ENCODE assay signal across 15 mouse cellular contexts in genomic region chr17:87851456-87851855, GRCm38 (mm10). TPM values are rescaled to one million over a fixed set of nuclear protein-coding genes. Genes with fewer than 3 reads are reported as not detected.
DNase-seq lines count a peak whose midpoint lies in the region; ATAC-seq and TF ChIP-seq lines count a peak whose summit lies in the region.
"Had no signal": no experiment of that assay in that cellular context is flagged by ENCODE, and none has a peak within 500 bp of the region (broad histone marks: within the 10 kb centered on the region; RNA-seq: fewer than 3 reads in every experiment).

No protein-coding gene starts in this region.

- ATAC-seq in Patski: peak; percentile 95
- ATAC-seq in megakaryocyte, adult 5-6 weeks (ENCODE audit: poor library complexity, severe bottlenecking): no peak

- in situ Hi-C loops in Patski (cut with MboI; ENCODE audit: low pct_unique_long_range_greater_than_20kb): no loop called here

- no peaks in the 10 kb centered on the region for H3K27me3 ChIP-seq in Patski
- H3K27me3 ChIP-seq: embryonic facial prominence, embryonic 12.5 days had no signal

- POLR2A ChIA-PET in Patski (lab: Charles Lee): interaction anchor here (1.8 kb wide), 1 partner anchor 16 kb away, joined by 4 read pairs; no protein-coding TSS in a partner anchor

- TF ChIP-seq POLR2A in brain, embryonic 14.5 days (IDR thresholded peaks at IDR 0.05; ENCODE audit: borderline replicate concordance, extremely low read depth, insufficient read depth, insufficient read length, poor library complexity, severe bottlenecking): no peak

- CTCF ChIA-PET in Patski (lab: Charles Lee): interaction anchor here (1.0 kb wide), 1 partner anchor 12 kb away, joined by 3 read pairs; no protein-coding TSS in a partner anchor

- TF ChIP-seq CTCF in Patski (IDR thresholded peaks at IDR 0.05): no peak
- no peak for TF ChIP-seq CTCF in brain, embryonic 14.5 days (IDR thresholded peaks at IDR 0.05; ENCODE audit: borderline replicate concordance, extremely low read depth, insufficient read depth, insufficient read length)

- DNase-seq in retina, postnatal 1 day: peak; percentile 38
- no peak for DNase-seq in retina, embryonic 14.5 days (ENCODE audit: low spot score)
- peak; percentile 92 for DNase-seq in Patski (ENCODE audit: low read depth, low spot score)
- DNase-seq in brain, embryonic 14.5 days (ENCODE audit: low read depth): peak; percentile 24
- DNase-seq in urinary bladder, postnatal 36 days (ENCODE audit: low spot score in 2 of 2): no peak
- DNase-seq in lung, postnatal 36 days: no peak
- DNase-seq: cerebellum, adult 18-20 months; gastrocnemius, postnatal 14 days; heart, postnatal 36 days; kidney, adult 9 months; lung, postnatal 10 days; thymus, postnatal 14 days had no signal

RNA-seq across cellular contexts. Expression of gene Kcnk12, which starts 53.7 kb away (rescaled TPM):
- polyA plus RNA-seq in Patski (2021): not detected
- polyA plus RNA-seq in brain, embryonic 14.5 days (2012; rRNA removed): 1.4 and 2.1 TPM in 2 replicates
- total RNA-seq in megakaryocyte, adult 5-6 weeks (2015): 1.6 and 3.6 TPM in 2 replicates
- 1.1 and 2.3 TPM in 2 replicates for total RNA-seq in megakaryocyte, adult 5-6 weeks (2017)
- total RNA-seq: CH12.LX; gastrocnemius, postnatal 14 days; heart, postnatal 36 days had no signal

Comparison
In these comparisons a context has a peak if more than half of its experiments do, and no peak if none do; other contexts are left out.
1. DNase-seq: peak in retina, postnatal 1 day (single experiment), Patski (single experiment) and brain, embryonic 14.5 days (single experiment); none in retina, embryonic 14.5 days (single experiment), urinary bladder, postnatal 36 days (0 of 2) and lung, postnatal 36 days (single experiment).